Mouse (Mus musculus) embryo, embryonic 9.5 days (tissue): ENCODE data around the gene Usp6nl.

Source experiments
- DNase-seq: peaks from one replicate; pipeline ENCODE4 v3.0.0-alpha.2; 2017; ENCODE audit errors: extremely low spot score

The Usp6nl gene

DNA sequence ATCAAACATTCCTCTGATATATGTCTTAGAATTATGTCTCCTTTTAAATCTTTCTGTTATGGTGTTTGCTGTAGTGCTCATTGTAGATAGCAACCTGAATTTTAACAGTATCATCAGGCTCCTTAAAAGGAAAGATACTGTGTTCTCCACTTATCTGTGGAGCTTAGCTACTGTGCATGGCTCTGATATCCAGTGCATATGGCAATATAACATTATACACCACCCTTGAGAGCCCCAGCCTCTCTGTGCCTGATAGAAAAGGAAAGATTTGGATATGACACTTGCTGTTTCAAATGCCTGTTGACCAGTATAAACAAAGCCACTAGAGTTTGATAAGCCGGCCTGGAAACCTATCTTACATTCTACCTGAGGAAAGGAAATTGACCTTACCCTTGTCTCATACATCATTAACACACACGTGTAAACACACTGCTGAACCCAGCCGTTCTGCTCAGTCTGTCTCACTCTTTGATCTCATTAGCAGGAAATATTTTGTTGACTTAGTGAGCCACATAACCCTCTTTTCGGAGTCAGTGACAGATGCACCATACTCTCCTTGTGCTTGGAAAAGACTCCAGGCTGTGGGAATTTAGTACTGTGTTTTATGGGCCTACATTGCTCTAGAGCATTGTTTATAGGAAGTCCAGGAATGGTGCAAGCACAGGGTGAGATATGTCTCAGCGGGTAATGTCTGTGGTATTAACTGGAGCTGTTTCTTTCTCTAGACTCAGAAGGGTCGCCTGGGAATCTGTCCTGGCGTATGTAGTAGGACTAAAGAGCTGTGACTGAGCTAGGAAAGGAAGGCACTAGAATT lies 9.1 kb downstream of the Usp6nl start:
- no peak for DNase-seq

DNA sequence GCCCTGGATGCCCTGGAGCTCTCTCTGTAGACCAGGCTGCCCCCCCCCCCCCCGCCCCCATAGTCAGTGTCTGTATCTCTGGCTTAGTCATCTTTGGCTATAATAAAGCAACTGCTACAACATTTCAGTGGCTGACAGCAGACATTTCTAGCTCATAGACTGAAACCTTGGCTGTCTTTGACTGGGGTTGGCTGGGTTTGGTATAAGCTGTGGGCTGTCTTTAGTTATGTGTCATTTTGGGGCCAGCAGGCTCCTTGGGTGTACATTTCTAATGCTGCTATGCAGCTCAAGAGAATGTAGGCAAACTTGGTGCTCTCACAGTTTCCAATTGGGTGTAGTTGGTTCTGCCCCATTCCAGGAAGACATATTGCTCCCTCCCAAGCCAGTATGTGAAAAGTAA lies 11.1 kb downstream of the Usp6nl start:
- no peak for DNase-seq

DNA sequence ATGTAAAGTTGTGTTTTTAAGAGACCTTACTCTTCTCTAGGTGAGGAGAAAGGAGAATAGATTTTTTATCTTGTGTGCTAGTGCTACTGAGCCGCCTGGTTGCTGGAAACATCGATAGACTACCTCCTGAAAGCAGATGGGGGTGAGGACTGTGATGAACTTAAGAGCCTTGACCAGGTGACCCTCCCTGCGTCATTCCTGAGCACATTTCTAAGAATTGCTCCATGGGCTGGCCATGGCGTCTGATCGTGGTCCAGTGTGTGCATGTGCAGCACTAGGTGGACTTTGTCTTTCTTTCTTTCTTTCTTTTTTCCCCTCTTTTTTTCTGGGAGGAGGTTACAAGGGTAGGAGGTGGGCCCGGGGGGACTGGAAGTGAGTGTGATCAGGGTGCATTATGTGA lies 11.5 kb downstream of the Usp6nl start:
- DNase-seq = no peak

DNA sequence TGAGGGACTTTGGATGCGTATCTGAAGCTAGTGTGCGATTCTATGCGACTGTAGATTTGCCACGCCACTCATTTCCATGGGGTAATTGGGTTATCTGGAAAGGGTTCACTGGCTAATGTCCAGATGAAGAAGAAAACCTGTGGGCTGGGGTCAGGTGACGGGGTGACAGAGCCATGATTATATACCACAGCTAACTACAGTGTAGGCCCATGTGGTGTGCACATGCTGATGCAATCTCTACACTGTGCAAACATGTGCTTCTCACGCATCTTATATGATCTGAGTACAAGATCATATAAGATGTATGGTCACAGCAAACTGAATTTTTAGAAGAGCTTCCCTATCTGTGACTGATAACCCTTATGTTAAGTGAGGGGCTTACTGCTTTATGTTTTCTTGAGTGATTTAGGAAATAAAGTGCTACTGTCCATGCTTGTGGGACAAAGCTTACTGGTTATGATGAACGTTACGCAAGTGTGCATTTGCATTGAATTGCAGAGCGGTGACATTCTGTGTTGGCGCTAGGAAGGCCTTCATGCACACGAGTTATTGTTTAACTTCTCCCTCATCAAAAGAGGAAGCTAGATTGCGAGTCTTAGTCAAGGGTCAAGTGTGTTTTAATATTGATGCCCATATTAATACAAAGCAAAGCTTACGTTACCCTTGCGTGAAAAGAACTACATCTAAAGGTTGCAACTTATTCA lies 12.7 kb downstream of the Usp6nl start:
- DNase-seq = no peak

DNA sequence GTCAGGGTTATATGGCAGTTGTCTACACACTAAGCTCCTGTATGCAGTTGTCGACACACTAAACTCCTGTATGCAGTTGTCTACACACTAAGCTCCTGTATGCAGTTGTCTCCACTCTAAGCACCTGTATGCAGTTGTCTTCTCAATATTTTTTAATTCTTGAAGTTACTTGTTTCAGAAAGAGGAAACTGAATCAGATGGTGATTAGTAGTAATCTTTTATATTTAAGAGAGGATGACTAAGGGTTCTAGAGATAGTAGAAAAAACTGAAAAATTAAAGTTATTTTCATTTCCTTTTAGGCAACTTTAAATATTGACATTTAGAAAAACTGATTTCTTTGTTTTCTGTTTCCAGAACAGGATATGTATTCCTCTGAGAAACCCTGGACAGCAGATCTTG lies 13.5 kb downstream of the Usp6nl start:
- no peak for DNase-seq

DNA sequence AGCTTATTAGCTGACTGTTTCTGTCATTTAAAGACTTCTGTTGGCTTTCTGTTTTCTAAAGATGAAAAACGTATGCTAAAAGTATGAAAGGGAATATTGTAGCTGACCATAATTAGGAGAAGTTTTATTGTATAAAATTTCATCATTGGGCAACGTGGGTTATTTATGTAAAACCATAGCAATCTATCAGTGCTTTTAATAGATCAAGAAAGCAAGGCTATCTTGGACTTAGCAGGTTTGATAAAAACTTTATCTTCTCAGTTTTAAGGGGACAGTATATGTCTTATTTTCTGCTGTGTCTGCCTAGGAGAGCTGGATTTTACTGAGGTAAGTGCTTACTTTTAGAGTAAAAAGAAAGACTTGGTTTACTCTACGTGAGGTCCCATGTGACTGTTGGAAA lies 14.2 kb downstream of the Usp6nl start:
- DNase-seq = no peak

DNA sequence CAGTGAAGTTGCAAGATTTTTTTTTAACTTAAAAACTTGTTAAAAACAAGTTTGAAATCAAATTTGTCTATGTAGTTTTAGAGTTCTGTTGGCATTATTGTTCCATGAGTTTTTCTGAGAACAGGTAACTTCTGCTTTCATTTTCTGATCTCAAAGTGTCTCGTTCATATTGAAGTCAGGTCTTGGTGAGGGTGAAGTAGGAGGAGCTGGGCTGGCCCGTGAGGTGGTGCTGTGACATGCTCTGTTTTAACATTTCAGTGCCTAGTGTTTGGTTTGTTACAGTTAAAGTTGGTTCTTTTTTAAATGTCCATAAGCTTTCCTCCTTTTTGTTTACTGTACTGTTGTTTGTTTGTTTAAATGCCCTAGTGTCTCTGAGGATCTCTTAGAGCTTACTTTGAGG lies 15.0 kb downstream of the Usp6nl start:
- DNase-seq = no peak

DNA sequence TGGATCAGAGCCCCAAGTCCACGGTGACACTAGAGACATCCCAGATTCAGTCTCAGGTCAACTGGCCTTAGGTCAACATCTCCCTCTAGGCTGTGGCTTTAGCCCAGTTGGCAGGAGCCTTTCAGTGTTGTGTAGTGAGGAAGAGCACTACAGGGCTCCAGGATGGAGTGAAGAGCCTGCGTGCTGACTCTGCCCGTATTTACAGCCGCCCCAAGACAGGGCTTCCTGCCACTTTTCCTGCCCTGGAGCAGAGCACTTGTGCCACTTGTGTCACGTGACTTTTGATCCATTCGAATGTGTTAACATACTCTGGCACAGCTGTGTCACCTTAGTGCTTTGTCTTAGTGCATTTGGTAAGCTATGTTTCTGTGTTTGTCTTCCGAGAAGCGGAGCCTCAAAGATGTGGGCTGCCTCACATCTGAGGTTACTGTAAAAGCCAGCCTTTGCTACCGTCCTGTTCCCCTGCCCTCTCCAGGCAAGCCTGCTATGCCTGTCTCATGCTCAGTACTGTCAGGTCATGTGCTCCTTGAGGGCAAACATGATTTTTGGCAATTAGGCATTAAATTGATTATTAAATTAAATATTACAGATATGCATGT lies 15.7 kb downstream of the Usp6nl start:
- DNase-seq = no peak

DNA sequence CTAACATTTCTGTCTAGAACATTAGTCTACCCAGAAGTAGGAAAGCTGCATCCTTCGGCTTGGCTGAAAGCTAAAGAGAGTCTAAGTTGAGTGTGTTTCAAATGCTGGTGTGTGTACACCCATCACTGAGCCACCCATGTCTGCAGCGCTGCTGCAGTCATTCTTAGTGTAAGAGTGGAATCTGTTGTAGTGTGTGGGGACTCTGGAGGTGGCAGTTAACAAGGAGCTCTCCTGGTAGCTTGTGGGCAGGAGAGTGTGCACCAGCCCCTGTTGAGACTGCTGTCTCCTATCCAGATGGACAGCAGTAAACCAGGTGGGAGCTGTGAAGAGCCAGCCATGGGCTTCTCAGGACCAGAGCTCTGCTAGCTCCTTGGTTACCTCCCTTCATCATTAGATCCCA lies 18.0 kb downstream of the Usp6nl start:
- DNase-seq = no peak

DNA sequence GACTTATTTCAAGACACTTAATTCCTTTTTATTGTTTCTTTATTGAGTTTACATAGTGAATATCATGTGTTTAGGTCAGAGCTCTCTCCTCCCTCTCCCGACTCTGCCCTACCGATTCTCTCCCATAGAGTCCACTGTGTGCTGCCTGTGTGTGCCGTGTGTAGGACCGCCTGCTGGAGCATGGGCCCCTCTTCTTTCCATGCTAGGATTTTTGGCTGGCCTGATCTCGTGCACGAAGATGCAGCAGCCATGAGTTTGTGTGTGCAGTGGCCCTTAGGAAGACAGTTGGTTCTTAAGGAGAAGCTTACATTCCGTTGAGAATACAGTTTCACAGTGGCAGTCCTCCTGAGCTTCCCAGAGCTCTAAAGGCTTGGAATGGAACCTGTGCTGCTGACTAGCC lies 19.0 kb downstream of the Usp6nl start:
- DNase-seq = no peak

DNA sequence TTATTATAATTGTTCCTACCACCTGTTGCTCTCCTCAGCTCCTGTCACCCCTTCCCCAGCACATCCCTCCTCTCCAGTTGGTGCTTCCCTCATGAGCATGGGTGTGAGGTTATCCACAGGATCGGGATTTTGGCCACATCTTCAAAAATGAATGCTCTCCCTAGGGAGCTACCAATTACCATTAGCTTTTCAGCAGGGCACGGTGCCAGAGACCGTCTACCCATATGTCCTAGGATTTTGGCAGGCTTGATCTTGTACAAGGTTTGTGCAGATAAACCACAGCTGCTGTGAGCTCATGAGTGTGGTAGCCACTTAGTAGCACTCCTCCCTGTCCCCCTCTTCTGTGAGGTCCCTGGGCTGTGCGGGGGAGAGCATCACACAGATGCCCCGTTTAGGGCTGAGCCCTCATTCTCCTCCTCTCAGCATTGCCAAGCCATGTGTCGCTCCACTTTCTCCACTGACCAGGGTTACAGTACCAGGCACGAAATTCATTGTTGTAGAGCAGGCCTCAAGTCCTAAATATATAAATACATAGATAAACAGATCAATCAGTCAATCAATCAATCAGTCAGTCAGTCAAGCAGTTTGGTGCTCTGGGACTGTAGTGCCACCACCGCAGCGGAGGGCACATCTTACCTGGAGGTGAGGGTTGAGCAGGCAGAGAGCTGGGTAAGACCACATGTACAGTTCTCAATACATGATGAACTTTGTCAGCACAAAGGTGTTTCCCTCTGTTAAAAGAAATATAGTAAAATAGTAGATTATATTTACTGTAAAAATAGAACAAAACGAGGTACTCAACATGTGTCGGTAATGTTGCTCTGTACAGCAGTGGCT lies 27.0 kb downstream of the Usp6nl start:
- no peak for DNase-seq

DNA sequence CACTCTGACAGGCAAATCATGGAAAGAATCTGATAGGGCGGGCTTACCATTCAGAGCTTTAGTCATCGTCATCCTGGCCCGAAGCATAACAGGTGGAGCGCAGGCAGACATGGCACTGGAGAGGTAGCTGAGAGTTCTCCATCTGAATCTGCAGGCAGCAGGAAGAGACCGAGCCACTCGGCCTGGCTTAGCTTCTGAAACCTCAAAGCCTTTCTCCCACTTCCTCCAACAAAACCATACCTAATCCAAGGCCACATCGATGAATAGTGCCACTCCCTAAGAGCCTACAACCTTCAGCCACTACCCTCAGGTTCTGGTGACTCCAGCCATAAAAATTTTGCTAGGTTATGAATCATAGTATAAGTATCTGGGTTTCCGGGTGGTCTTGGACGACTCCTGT lies 27.7 kb downstream of the Usp6nl start:
- DNase-seq = no peak

DNA sequence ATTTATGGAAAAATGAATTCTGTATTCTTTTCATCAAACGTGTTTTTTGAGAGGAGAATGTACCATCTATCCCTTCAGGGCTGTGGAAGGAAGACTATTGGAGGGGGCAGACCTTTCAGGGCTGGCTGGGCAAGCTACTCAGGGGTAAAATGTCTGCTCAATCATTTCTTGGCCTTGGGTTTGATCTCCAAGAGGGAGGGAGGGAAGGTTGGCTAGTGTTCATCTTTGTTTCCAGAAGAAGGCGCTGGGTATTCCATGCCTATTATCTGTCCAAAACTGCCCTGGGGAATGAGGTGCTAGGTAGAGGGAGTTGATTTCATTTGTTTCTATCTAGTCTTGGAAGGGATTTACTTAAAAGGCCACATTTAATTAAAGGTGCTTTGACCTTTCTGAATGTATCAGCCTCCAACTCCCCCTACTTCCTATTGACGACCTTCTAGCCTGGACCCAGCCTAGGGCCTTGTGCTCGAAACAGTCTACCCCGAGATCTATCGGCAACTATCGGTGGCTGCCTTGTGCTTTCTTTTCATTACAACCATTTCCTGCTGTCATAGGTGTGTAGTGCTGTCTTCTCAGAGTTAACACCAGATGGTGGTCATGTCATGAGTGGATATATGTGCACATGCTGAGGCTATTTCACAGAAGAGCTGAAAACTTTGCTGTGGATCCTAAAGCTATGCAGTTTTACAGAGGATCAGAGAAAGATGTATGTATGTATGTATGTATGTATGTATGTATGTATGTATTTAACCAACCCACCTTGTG lies 28.6 kb downstream of the Usp6nl start:
- no peak for DNase-seq

DNA sequence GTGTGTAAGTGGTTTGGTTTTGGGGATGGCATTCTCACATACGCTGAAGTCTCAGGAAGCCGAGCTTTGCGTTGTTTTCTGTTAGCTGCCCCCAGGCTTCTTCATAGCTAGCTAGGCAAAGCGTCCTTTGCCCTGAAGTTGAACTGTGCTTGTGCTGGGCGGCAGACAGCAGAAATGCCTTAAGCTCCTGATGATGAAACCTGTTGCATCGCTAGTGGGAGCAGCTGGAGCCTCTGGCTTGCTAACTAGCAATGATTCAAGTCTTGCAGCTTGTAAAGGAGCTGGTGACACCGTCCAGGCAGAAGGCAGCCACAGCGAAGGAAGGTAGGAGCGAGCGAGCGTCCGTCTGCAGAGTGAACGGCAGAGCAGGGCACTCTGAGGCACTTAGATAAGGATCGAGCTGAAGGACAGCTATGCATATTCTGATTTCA lies 30.1 kb downstream of the Usp6nl start:
- no peak for DNase-seq

DNA sequence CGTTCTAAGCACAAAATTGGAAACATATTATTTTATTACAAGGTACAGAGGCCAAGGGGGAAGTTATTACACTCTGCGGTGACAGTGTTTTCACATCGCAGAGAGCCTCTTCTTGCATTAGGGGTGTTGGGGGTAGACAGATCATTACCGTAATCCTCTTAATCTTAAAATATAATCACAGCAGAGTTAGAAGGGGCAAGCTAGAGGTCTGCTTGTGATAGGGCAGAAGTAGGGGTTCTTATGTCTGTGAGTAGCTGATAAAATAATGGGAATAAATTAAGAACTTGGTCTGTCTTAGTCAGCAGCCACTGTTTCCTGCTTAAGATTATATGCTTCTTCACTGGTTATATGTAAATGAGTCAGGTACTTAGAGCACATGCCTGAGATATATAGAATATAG lies 30.6 kb downstream of the Usp6nl start:
- no peak for DNase-seq

DNA sequence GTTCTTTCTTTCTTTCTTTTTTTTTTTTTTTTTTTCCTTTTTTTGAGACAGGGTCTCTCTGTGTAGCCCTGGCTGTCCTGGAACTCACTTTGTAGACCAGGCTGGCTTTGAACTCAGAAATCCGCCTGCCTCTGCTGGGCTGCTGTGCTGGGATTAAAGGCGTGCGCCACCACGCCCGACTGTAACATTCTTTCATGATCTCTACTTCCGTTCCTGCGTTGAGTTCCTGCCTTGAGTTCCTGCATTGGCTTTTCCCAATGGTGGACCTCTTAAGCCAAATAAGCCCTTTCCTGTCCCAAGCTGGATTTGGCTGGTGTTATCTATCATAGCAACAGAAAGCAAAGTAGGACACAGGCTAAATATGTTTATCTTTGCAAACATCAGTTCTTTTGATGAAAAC lies 34.8 kb downstream of the Usp6nl start:
- no peak for DNase-seq

DNA sequence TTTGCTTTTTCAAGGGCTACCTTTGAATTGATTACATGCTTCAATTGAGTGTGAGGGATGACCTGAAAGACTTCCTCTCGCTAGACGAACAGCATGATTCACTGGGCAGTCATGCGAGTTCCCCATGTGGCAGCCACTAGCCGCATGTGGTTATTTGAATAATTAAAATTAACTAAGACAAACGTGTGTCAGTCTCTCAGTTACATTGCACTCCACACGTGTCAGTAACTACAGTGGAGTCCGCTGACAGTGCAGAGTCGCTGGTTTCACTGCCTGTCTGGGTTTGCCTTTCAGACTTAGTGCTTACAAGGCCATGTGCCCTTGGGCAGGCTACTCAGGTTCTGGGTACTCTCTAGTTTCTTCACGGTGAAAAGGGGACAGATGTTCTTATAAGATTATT lies 37.2 kb downstream of the Usp6nl start:
- no peak for DNase-seq

DNA sequence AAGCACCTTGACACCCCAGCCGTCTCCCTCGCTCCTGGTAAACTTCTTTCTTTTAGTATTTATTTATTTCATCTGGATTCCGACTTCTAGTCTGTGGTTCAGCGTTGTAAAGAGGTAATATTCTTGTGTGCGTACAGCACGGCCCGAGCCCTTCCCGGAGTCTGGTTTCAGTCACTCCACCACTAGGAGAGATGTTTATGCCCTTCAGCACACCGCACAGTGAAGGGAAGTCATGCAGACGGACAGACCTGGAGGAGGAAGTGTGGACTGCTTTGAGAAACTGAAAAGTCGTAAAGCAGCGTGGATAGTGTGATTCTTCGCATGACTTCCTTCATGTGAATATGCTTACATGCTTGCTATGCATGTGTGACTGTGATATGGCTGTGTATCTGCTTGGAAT lies 40.7 kb downstream of the Usp6nl start:
- no peak for DNase-seq

DNA sequence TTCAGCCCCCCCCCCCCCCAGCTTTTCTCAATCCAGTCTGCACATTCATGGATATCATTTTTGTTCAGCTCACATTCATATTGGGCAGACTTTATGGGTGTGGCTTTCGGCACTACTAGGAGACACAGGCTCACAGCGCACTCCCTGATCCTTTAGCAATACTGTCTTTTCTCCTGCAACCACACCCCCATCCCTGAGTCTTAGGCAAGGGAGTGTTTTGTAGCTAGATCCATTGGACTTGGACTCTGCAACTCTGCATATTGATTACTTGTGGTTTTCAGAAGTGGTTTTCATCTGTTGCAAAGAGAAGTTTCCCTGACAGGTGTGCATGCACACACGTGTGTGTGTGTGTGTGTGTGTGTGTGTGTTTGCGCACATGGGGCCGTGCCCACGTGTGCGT lies 41.5 kb downstream of the Usp6nl start:
- DNase-seq = no peak

DNA sequence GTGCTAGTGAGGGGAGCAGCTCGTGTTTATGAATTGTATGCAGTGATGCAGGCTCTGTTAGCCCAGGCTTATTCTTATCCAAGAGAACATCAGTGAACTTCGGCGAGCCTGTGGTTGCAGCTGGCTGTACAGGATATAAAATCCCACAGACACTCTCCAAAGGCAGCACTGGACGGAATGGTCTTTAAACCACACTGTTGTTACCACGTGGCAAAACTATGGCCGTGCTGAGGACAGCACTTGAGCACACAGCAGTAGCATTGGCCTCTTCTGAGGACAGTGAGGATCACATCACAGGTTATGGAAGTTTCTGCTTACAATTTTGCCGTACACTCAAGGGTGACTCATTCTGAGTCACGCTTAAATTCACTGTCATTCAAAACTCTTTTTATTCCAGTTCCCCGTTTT lies 44.1 kb downstream of the Usp6nl start:
- DNase-seq = no peak

DNA sequence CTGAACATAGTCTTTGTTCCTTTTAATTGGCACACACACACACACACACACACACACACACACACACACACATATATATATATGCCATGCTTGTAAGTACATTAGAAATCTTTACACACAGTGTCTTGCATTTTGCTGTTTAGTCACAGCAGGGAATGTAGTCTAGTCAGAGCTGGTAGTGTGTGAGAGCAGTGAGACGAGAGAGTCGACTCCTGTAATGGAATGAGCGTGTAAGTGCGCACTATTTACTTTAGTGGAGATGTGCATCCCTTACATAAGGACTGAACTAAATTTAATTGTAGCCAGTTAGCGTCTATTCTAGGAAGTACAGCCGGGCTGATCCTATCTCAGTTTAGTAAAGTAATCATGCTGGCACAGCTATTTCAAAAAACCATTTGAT lies 44.5 kb downstream of the Usp6nl start:
- no peak for DNase-seq
